Mouse (Mus musculus): ENCODE data around the gene Clcn3. TPM values are rescaled to one million over a fixed set of nuclear protein-coding genes. Genes with fewer than 3 reads are reported as not detected.
"Not testable (repeated sequence)": the region's sequence is repeated elsewhere in the genome, so short reads cannot be mapped to it uniquely, and the experiment has no call there.

Clcn3 gene
- 13.4 and 13.6 TPM in 2 replicates for polyA plus RNA-seq (2015; fragmentation: Nextera tagmentation; extraction: Ambion mirVana)

- Histone ChIP-seq H3K4me2 (peak within 1 kb of the TSS; percentile 98), H3K27ac (peak within 1 kb of the TSS; percentile 51), H3K36me3 (no peaks in the 10 kb centered on the region), H3K9me3 (no peaks in the 10 kb centered on the region), H3K27me3 (no peaks in the 10 kb centered on the region), H3K4me1 (peaks cover 3% of the 10 kb centered on the region; the same call in 1 of the 2 replicates), H3K4me3 (peak within 1 kb of the TSS; percentile 83), H3K9ac (peak within 1 kb of the TSS; percentile 84)
- WGBS, result under 1% methylated on average over 101 of the region's 101 CpGs
- ATAC-seq (ENCODE audit: insufficient number of reproducible peaks, insufficient read depth, low FRiP score, low TSS enrichment, low read depth), result peak; percentile 99
Measured at GRCm38 (mm10) chr8:60982701-60983687, at the start of gene Clcn3. Clcn3 (minus strand) TSS chr8:60983300.

DNA sequence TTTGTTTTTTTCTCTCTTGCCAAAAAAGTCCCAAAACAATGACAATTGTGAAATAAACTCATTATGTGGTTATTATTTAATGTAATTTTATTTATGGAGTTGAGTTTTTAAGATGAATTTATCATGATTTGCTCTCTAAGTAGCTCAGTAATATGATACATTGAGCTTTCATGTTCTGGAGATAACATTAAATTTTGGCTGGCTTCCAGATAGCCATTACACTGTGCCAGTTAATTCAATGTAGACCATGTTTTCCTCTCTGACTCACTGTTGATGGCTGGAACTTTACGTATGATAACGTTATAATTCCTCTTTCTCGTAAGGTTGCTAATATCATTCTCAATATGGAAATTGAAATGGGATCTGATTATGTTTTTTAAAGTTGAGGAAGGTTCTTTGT, 13.4 kb upstream of the Clcn3 start:
- Histone ChIP-seq H3K4me2 (no peak overlapping the region), H3K4me1 (peaks cover 6% of the 10 kb centered on the region), H3K4me3 (no peak overlapping the region), H3K36me3 (peaks cover 4% of the 10 kb centered on the region; the same call in 1 of the 2 replicates), H3K27ac (no peak overlapping the region), H3K27me3 (no peaks in the 10 kb centered on the region), H3K9ac (no peak overlapping the region), H3K9me3 (0 out of 2 replicates have a peak, but pooled peaks cover 9% of the 10 kb centered on the region)
- ATAC-seq (ENCODE audit: insufficient number of reproducible peaks, insufficient read depth, low FRiP score, low TSS enrichment, low read depth), result no peak
- 75% methylated on average over 3 of the region's 3 CpGs for WGBS

- Histone ChIP-seq H3K9me3 (0 out of 2 replicates have a peak, but pooled peaks cover 7% of the 10 kb centered on the region), H3K36me3 (peaks cover 4% of the 10 kb centered on the region; the same call in 1 of the 2 replicates), H3K27me3 (no peaks in the 10 kb centered on the region), H3K4me1 (peaks cover 6% of the 10 kb centered on the region), H3K27ac (peak overlapping the region; percentile 90), H3K4me2 (peak overlapping the region; percentile 84), H3K4me3 (peak overlapping the region; percentile 85), H3K9ac (peak overlapping the region; percentile 83)
- WGBS, result 5% methylated on average over 12 of the region's 12 CpGs
- no peak for ATAC-seq (ENCODE audit: insufficient number of reproducible peaks, insufficient read depth, low FRiP score, low TSS enrichment, low read depth)
Measured at GRCm38 (mm10) chr8:60993639-60993986, 10.5 kb upstream of the Clcn3 start.

- Histone ChIP-seq H3K27ac (peak within 1 kb of the TSS; percentile 94), H3K4me3 (peak within 1 kb of the TSS; percentile 85), H3K4me2 (peak within 1 kb of the TSS; percentile 84), H3K9me3 (0 out of 2 replicates have a peak, but pooled peaks cover 3% of the 10 kb centered on the region), H3K9ac (peak within 1 kb of the TSS; percentile 83), H3K4me1 (peaks cover 6% of the 10 kb centered on the region), H3K27me3 (no peaks in the 10 kb centered on the region), H3K36me3 (peaks cover 2% of the 10 kb centered on the region; the same call in 1 of the 2 replicates)
- WGBS, result under 1% methylated on average over 57 of the region's 57 CpGs
- peak; percentile 95 for ATAC-seq (ENCODE audit: insufficient number of reproducible peaks, insufficient read depth, low FRiP score, low TSS enrichment, low read depth)
Measured at GRCm38 (mm10) chr8:60992910-60993638, 10.0 kb upstream of the Clcn3 start, which contains the start of gene Nek1. Nek1 (plus strand) TSS chr8:60993195.

- Histone ChIP-seq H3K9me3 (no peaks in the 10 kb centered on the region), H3K27me3 (no peaks in the 10 kb centered on the region), H3K27ac (peak overlapping the region; percentile 94), H3K4me2 (peak overlapping the region; percentile 84), H3K36me3 (no peaks in the 10 kb centered on the region), H3K4me1 (peaks cover 6% of the 10 kb centered on the region), H3K4me3 (peak overlapping the region; percentile 85), H3K9ac (peak overlapping the region; percentile 64)
- WGBS, result under 1% methylated on average over 16 of the region's 16 CpGs
- peak; percentile 87; the same call in 1 of the 2 replicates for ATAC-seq (ENCODE audit: insufficient number of reproducible peaks, insufficient read depth, low FRiP score, low TSS enrichment, low read depth)
Measured at GRCm38 (mm10) chr8:60992561-60992909, 9.4 kb upstream of the Clcn3 start.

- not testable (repeated sequence) for H3K27ac ChIP-seq; H3K9me3 ChIP-seq; ATAC-seq (ENCODE audit: insufficient number of reproducible peaks, insufficient read depth, low FRiP score, low TSS enrichment, low read depth); H3K4me1 ChIP-seq; H3K9ac ChIP-seq; H3K4me3 ChIP-seq; H3K36me3 ChIP-seq; H3K27me3 ChIP-seq
- peak overlapping the region; percentile 98 for H3K4me2 ChIP-seq
- 89% methylated on average over 17 of the region's 17 CpGs for WGBS
Measured at GRCm38 (mm10) chr8:60984260-60985010, 1.3 kb upstream of the Clcn3 start.

GRCm38 (mm10) chr8:60983688-60984079, 584 bp upstream of the Clcn3 start:
- ATAC-seq (ENCODE audit: insufficient number of reproducible peaks, insufficient read depth, low FRiP score, low TSS enrichment, low read depth), result peak; percentile 48; the same call in 1 of the 2 replicates
- Histone ChIP-seq H3K4me1 (peaks cover 3% of the 10 kb centered on the region; the same call in 1 of the 2 replicates), H3K9me3 (no peaks in the 10 kb centered on the region), H3K27me3 (no peaks in the 10 kb centered on the region), H3K4me3 (peak overlapping the region; percentile 83), H3K4me2 (peak overlapping the region; percentile 98), H3K9ac (peak overlapping the region; percentile 64), H3K36me3 (no peaks in the 10 kb centered on the region), H3K27ac (peak overlapping the region; percentile 49)
- 10% methylated on average over 9 of the region's 9 CpGs for WGBS

DNA sequence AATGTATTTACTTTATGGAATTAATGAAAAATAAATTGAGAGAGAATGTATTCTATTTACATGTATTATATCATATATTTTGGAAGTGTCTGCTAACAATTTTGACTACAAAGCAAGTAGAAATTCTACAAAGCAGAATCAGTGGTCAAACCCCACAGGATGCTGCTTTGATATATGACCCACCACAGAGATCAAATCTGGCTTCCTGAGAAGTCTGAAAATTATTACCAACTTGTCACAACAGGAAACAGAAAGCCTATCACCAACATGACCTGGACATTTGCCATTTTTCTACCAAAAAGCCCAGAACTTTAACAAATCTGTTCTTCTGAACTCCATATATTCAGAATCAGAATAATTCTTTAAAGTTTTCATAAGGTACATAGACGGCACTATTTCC, 1.7 kb downstream of the Clcn3 start:
- 28% methylated on average over 1 of the region's 1 CpGs for WGBS
- peaks cover 3% of the 10 kb centered on the region; the same call in 1 of the 2 replicates for H3K4me1 ChIP-seq
- H3K9me3 ChIP-seq, result no peaks in the 10 kb centered on the region
- H3K4me2 ChIP-seq, result peak overlapping the region; percentile 98
- H3K36me3 ChIP-seq, result no peaks in the 10 kb centered on the region
- H3K27me3 ChIP-seq, result no peaks in the 10 kb centered on the region
- no peak overlapping the region for H3K27ac ChIP-seq
- no peak overlapping the region for H3K4me3 ChIP-seq
- ATAC-seq (ENCODE audit: insufficient number of reproducible peaks, insufficient read depth, low FRiP score, low TSS enrichment, low read depth), result no peak
- H3K9ac ChIP-seq, result no peak overlapping the region

DNA sequence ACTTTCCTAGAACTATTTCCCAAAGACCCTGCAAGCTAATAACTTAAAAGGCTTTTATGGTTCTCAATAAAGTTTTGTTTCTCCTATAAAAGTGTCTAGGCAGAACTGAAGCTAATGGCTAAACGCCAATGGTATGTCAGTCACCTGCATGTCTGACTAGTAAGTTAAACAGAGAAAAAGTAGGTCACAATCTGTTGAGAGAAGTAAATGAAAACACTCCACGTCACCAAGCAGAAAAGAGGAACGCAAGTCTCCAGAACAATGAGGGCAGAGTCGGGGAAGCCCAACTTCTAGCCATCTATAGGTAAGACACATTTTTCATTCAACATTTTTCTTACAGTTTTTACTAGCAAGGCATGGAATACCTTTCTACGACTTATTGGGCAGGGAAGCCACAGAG, 4.6 kb downstream of the Clcn3 start:
- H3K4me3 ChIP-seq, result no peak overlapping the region
- no peak overlapping the region for H3K9ac ChIP-seq
- no peak overlapping the region for H3K4me2 ChIP-seq
- H3K27me3 ChIP-seq, result no peaks in the 10 kb centered on the region
- no peaks in the 10 kb centered on the region for H3K9me3 ChIP-seq
- H3K4me1 ChIP-seq, result no peaks in the 10 kb centered on the region
- ATAC-seq (ENCODE audit: insufficient number of reproducible peaks, insufficient read depth, low FRiP score, low TSS enrichment, low read depth), result no peak
- H3K36me3 ChIP-seq, result no peaks in the 10 kb centered on the region
- WGBS, result 86% methylated on average over 5 of the region's 5 CpGs
- no peak overlapping the region for H3K27ac ChIP-seq

DNA sequence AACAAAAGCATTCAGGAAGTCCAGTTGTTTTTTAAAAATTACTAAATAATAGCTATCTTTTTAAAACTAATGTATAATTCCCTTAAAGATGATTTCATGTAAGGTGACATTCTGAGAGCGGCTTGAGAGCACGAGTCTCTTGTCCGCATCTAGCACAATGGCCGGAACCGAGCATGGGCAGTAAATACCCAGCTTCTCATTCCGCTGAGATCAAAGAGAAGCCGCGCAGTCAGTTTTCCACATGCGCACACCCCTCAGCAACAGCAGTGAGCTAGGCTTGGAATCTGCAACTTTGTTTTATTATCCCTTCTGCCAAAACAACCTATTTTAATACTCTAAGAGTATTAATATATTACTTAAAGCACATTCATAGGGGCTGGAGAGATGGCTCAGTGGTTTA, 6.3 kb downstream of the Clcn3 start:
- 82% methylated on average over 9 of the region's 9 CpGs for WGBS
- Histone ChIP-seq H3K9ac (no peak overlapping the region), H3K4me2 (no peak overlapping the region), H3K27me3 (no peaks in the 10 kb centered on the region), H3K4me3 (no peak overlapping the region), H3K4me1 (no peaks in the 10 kb centered on the region), H3K36me3 (no peaks in the 10 kb centered on the region), H3K27ac (no peak overlapping the region), H3K9me3 (no peaks in the 10 kb centered on the region)
- no peak for ATAC-seq (ENCODE audit: insufficient number of reproducible peaks, insufficient read depth, low FRiP score, low TSS enrichment, low read depth)

GRCm38 (mm10) chr8:60974837-60975236, 8.3 kb downstream of the Clcn3 start:
- no peak for ATAC-seq (ENCODE audit: insufficient number of reproducible peaks, insufficient read depth, low FRiP score, low TSS enrichment, low read depth)
- no peaks in the 10 kb centered on the region for H3K9me3 ChIP-seq
- WGBS, result 86% methylated on average over 2 of the region's 2 CpGs
- H3K4me3 ChIP-seq, result no peak overlapping the region
- H3K4me2 ChIP-seq, result no peak overlapping the region
- no peaks in the 10 kb centered on the region for H3K36me3 ChIP-seq
- H3K9ac ChIP-seq, result no peak overlapping the region
- no peaks in the 10 kb centered on the region for H3K27me3 ChIP-seq
- no peaks in the 10 kb centered on the region for H3K4me1 ChIP-seq
- H3K27ac ChIP-seq, result no peak overlapping the region

Data from embryonic facial prominence, embryonic 13.5 days (tissue).